Mouse (Mus musculus) heart, postnatal 0 days (tissue): ENCODE results near the gene Bcl2l11. TPM values are rescaled to one million over a fixed set of nuclear protein-coding genes. Genes with fewer than 3 reads are reported as not detected.

Source experiments
- ATAC-seq: fragments of 200-750 bp; cut with Nextera tagmentation; 2 replicates; pipeline ENCODE4 v1.8.0; 2017; ENCODE audit warnings: low read depth, moderate number of reproducible peaks, moderate library complexity; ENCODE audit not compliant: insufficient read depth
- DNase-seq: peaks from one replicate; pipeline ENCODE4 v3.0.0-alpha.2; 2016; ENCODE audit warnings: low spot score
- H3K27ac ChIP-seq: fragments of 300-500 bp; sonication (generic); 2 replicates; pipeline ENCODE4 v1.5.1; 2014; ENCODE audit warnings: low read depth, mild to moderate bottlenecking
- H3K27me3 ChIP-seq: fragments of 300-500 bp; sonication (generic); 2 replicates; pipeline ENCODE4 v1.6.1; 2014; ENCODE audit warnings: low read length, mixed read lengths; ENCODE audit not compliant: control insufficient read depth, insufficient read depth
- H3K36me3 ChIP-seq: fragments of 300-500 bp; sonication (generic); replicated peaks from 2 replicates; pipeline ENCODE4 v1.6.1; 2014; ENCODE audit warnings: low read length, mixed read lengths; ENCODE audit not compliant: control insufficient read depth, insufficient read depth
- H3K4me1 ChIP-seq: fragments of 300-500 bp; sonication (generic); 2 replicates; pipeline ENCODE4 v1.6.1; 2014; ENCODE audit warnings: antibody characterized with exemption; ENCODE audit not compliant: control insufficient read depth, insufficient read depth
- H3K4me2 ChIP-seq: fragments of 300-500 bp; sonication (generic); 2 replicates; pipeline ENCODE4 v1.6.1; 2014; ENCODE audit warnings: low read depth, mild to moderate bottlenecking, low read length, moderate library complexity
- H3K4me3 ChIP-seq: fragments of 300-500 bp; sonication (generic); 2 replicates; pipeline ENCODE4 v1.5.1; 2014; ENCODE audit warnings: low read depth, low read length
- H3K9ac ChIP-seq: fragments of 300-500 bp; sonication (generic); replicated peaks from 2 replicates; pipeline ENCODE4 v1.6.1; 2014; ENCODE audit warnings: low read depth, low read length, mixed read lengths
- H3K9me3 ChIP-seq: fragments of 300-500 bp; sonication (generic); replicated peaks from 2 replicates; pipeline ENCODE4 v1.6.1; 2016; ENCODE audit warnings: low read length; ENCODE audit not compliant: control insufficient read depth
- CTCF ChIP-seq: IDR thresholded peaks from 2 replicates; pipeline ENCODE4 v1.5.1; 2016; ENCODE audit warnings: antibody characterized with exemption, control low read depth, low read depth
- EP300 ChIP-seq: IDR thresholded peaks from 2 replicates; pipeline ENCODE4 v1.6.1; 2016; ENCODE audit warnings: antibody characterized with exemption, low read depth
- WGBS: fragments of 180-500 bp; shearing (Covaris S2); extraction: QIAGEN DNeasy Blood & Tissue Kit; methylation state at CpG from one replicate; pipeline ENCODE4 v1.1.7; 2014; 5-methylcytosine and 5-hydroxymethylcytosine counted together
- polyA plus RNA-seq: library from polyadenylated mRNA; unstranded; fragments of >200 nt; fragmentation: Nextera tagmentation; extraction: Ambion mirVana; gene quantifications from 2 replicates; pipeline ENCODE4 v1.2.1, GENCODE M21; 2015
- total RNA-seq: library from RNA; depleted of rRNA; stranded (reverse); fragments of >200 nt; gene quantifications from 2 replicates; pipeline ENCODE4 v1.2.3, GENCODE M21; 2014; ENCODE audit warnings: low replicate concordance

Gene Bcl2l11
- total and polyA plus RNA-seq, 2 experiments from 2014 or later: 18.2 to 26.1 TPM

DNA sequence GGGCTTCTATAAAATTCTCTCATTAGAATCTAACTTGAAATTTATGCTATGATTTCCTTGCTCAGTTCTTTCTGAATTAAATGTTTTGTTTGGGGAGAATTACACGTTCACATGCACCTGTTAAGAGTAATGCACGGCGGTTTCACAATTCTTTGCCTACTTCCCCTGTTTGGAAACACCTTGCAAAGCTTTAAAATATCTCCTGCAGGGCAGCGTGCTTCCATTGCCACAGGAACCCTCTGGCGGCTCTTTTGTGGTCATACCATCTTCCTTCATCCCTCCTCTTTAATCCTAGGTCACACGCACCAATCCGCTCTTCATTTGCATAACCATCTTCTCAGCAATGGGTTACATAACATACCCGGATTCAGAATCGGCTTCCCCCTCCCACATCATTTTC, 14.3 kb upstream of the Bcl2l11 start:
- H3K27ac ChIP-seq: no peak overlapping the region
- no peaks in the 10 kb centered on the region for H3K27me3 ChIP-seq
- DNase-seq (no peak), ATAC-seq (no peak)
- H3K36me3 ChIP-seq: no peaks in the 10 kb centered on the region
- H3K9ac ChIP-seq: no peak overlapping the region
- no peaks in the 10 kb centered on the region for H3K4me1 ChIP-seq
- TF ChIP-seq EP300 (no peak), CTCF (no peak)
- no peak overlapping the region for H3K4me2 ChIP-seq
- H3K4me3 ChIP-seq: no peak overlapping the region
- H3K9me3 ChIP-seq: no peaks in the 10 kb centered on the region
- 79% methylated on average over 9 of the region's 9 CpGs for WGBS

DNA sequence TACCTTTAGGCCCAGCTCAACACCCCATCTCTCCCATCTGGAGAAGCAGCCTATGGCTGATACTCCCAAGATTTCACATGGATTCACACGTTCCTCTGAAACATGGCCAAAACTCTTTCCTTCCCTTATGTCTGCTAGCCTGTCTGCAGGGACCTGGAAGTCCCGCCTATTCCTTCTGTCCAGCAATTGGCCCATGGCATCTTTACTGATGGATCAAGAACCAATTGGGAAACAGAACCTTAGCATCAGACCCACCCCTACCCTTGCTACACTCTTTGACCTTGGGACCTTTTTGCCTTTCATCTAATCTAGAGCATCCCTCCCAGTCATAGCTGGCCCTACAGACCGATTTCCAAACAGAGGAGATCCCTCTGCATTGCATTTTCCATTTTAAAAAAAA, 11.2 kb upstream of the Bcl2l11 start:
- H3K27me3 ChIP-seq: no peaks in the 10 kb centered on the region
- no peak for TF ChIP-seq EP300
- TF ChIP-seq CTCF: no peak
- no peak for DNase-seq
- H3K9ac ChIP-seq: no peak overlapping the region
- ATAC-seq: no peak
- no peaks in the 10 kb centered on the region for H3K4me1 ChIP-seq
- 71% methylated on average over 3 of the region's 3 CpGs for WGBS
- H3K36me3 ChIP-seq: no peaks in the 10 kb centered on the region
- H3K27ac ChIP-seq: no peak overlapping the region
- H3K4me3 ChIP-seq: no peak overlapping the region
- no peaks in the 10 kb centered on the region for H3K9me3 ChIP-seq
- no peak overlapping the region for H3K4me2 ChIP-seq

DNA sequence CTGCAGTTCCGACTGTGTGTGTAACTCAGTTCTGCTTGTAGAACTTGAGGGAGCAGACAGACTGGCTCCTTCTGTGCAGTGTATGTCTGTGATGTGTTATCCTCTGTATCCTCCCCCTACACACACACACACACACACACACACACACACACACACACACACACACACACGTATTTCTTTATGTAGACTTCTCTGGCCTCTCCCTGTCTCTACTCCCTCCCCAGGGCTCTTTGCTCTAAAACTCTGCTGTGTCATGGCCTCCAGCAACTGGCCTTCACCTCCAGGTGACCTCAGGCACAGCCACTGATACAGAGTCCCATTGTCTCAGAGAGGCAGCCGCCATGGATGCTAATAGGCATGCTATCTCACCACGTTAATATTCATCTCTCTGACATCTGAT, 10.3 kb upstream of the Bcl2l11 start:
- H3K4me1 ChIP-seq: no peaks in the 10 kb centered on the region
- H3K36me3 ChIP-seq: no peaks in the 10 kb centered on the region
- no peaks in the 10 kb centered on the region for H3K9me3 ChIP-seq
- no peak for ATAC-seq
- 41% methylated on average over 4 of the region's 4 CpGs for whole genome bisulfite sequencing
- no peak for DNase-seq
- no peaks in the 10 kb centered on the region for H3K27me3 ChIP-seq
- no peak overlapping the region for H3K4me3 ChIP-seq
- H3K27ac ChIP-seq: no peak overlapping the region
- no peak overlapping the region for H3K9ac ChIP-seq
- TF ChIP-seq EP300: no peak
- no peak for TF ChIP-seq CTCF
- H3K4me2 ChIP-seq: no peak overlapping the region

DNA sequence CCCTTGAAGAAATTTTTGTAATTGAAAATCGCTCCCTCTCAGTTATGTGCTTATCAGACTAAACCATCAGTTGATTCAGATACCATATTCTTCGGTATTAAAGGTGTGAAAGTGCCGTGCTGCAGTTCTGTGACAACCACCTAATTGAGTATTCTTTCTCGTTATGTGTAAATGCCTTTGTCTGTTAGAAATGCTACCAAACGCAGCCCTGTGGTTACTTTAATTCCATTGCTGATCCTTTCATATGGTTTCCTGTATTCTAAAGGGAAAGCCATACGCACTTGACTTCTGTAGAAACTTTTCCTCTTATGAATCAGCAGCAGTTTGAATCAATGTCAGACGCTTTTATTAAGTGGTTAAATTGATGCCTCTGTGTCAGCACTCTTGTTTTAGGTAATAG, 8.2 kb upstream of the Bcl2l11 start:
- no peaks in the 10 kb centered on the region for H3K36me3 ChIP-seq
- no peaks in the 10 kb centered on the region for H3K9me3 ChIP-seq
- ATAC-seq (no peak), DNase-seq (no peak)
- H3K9ac ChIP-seq: no peak overlapping the region
- H3K4me1 ChIP-seq: 0 out of 2 replicates have a peak, but pooled peaks cover 4% of the 10 kb centered on the region
- H3K4me2 ChIP-seq: no peak overlapping the region
- no peak for TF ChIP-seq CTCF
- no peak for TF ChIP-seq EP300
- WGBS: 83% methylated on average over 7 of the region's 7 CpGs
- 0 out of 2 replicates have a peak, but pooled peaks cover 9% of the 10 kb centered on the region for H3K27me3 ChIP-seq
- H3K27ac ChIP-seq: no peak overlapping the region
- no peak overlapping the region for H3K4me3 ChIP-seq

DNA sequence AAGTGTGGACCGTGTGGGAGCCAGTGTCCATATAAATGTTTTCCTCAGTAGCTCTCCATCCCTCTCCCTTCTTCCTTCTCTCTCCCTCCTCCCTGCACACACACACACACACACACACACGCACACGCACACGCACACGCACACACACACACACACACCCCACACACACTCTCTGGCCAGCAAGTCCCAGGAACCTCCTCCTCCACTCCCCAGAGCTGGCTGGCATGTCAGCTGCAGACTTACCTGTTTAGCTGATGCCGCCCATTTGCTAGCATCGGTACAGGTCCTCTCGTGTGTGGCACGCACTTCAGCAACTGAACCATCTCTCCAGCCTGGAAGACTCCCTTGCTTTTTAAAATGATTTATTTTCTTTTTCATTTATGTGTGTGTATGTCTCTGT, 6.9 kb upstream of the Bcl2l11 start:
- ATAC-seq (no peak), DNase-seq (no peak)
- no peaks in the 10 kb centered on the region for H3K9me3 ChIP-seq
- H3K36me3 ChIP-seq: no peaks in the 10 kb centered on the region
- H3K27ac ChIP-seq: no peak overlapping the region
- 0 out of 2 replicates have a peak, but pooled peaks cover 9% of the 10 kb centered on the region for H3K27me3 ChIP-seq
- WGBS: 93% methylated on average over 9 of the region's 9 CpGs
- no peak overlapping the region for H3K9ac ChIP-seq
- no peak overlapping the region for H3K4me3 ChIP-seq
- H3K4me2 ChIP-seq: no peak overlapping the region
- TF ChIP-seq EP300 (no peak), CTCF (no peak)
- peaks cover 18% of the 10 kb centered on the region; the same call in 1 of the 2 replicates for H3K4me1 ChIP-seq

DNA sequence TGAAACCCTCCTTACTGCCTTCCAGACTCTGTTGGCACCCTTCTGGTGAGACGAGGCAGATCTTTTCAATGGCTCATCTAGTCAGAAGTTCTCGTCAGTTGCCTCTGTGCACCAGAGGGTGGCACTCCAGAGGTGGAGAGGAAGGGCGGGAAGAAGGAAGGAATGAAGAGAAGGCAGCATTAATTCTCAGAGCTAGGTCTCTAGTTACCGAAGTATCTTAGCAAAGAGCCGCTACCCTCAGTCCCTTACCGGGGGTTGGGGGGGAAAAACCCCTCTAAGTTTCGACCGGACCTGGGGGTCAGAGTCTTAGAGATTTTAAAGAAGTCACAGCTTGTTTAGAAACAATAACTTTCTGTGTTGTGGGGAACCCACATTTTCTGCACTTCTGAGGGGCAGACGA, 3.3 kb upstream of the Bcl2l11 start:
- no peak for ATAC-seq
- peak overlapping the region; percentile 89 for H3K4me2 ChIP-seq
- 0 out of 2 replicates have a peak, but pooled peaks cover 9% of the 10 kb centered on the region for H3K27me3 ChIP-seq
- no peak overlapping the region for H3K9ac ChIP-seq
- peaks cover 30% of the 10 kb centered on the region for H3K4me1 ChIP-seq
- under 1% methylated on average over 9 of the region's 9 CpGs for WGBS
- DNase-seq: peak; percentile 85
- H3K36me3 ChIP-seq: no peaks in the 10 kb centered on the region
- no peak overlapping the region for H3K27ac ChIP-seq
- TF ChIP-seq CTCF (peak; percentile 87), EP300 (no peak)
- peak overlapping the region; percentile 67 for H3K4me3 ChIP-seq
- H3K9me3 ChIP-seq: no peaks in the 10 kb centered on the region
